Mouse (Mus musculus): ENCODE measurements around the gene Agxt. TPM values are rescaled to one million over a fixed set of nuclear protein-coding genes. Genes with fewer than 3 reads are reported as not detected.
A peak's percentile ranks its signal among the peaks of the same experiment; 100 is the strongest.

The Agxt gene
- not detected in 2 replicates for polyA plus RNA-seq (2015; fragmentation: Nextera tagmentation; extraction: Ambion mirVana)

DNA sequence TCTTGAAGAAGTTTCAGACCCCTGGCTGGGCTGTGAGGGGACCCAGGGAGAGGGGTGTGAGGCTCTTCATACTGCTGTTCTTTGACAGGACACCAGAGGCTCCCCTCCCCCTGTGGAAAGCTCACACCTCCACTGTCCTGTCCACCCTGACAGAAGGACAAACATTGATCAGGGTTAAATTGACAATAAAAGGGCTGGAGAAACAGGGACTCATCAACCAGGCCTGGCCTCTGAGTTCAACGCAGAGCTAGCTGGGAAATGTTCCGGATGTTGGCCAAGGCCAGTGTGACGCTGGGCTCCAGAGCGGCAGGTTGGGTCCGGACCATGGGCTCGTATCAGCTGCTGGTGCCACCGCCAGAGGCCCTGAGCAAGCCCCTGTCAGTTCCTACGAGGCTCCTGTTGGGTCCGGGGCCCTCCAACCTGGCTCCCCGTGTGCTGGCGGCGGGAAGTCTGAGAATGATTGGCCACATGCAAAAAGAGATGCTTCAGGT is at the start of gene Agxt:
Gene Agxt, plus strand, starts transcription at position 205 of the 491 bp plus-strand sequence.
- Histone ChIP-seq H3K9ac (no peak within 1 kb of the TSS), H3K9me3 (no peaks in the 10 kb centered on the region), H3K36me3 (no peaks in the 10 kb centered on the region), H3K27ac (no peak within 1 kb of the TSS), H3K27me3 (no peaks in the 10 kb centered on the region), H3K4me3 (no peak within 1 kb of the TSS), H3K4me1 (replicated peaks) (no peaks in the 10 kb centered on the region), H3K4me2 (no peak within 1 kb of the TSS)
- WGBS, result 83% methylated on average over 12 of the region's 12 CpGs
- ATAC-seq (ENCODE audit: low FRiP score), result no peak

DNA sequence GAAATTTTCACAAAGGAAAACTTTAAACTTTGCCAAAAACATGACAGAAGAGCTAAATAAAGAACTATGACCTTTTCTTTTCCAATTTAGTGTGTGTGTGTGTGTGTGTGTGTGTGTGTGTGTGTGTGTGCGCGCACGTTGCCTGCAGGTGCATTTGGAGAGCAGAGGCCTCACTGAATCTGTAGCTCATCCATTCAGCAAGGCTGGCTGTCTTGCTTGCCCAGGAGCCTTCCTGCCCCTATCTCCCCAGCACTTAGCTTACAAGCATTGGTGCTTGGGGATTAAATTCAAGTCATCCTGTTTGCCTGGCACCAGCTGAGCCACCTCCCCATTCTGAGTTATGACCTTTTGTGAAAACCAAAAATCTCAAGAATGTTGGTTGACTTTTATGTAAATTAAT is 42.5 kb upstream of the Agxt start:
- 88% methylated on average over 3 of the region's 3 CpGs for WGBS
- Histone ChIP-seq H3K4me1 (replicated peaks) (peaks cover 35% of the 10 kb centered on the region), H3K4me2 (no peak overlapping the region), H3K27me3 (no peaks in the 10 kb centered on the region), H3K4me3 (no peak overlapping the region), H3K9me3 (no peaks in the 10 kb centered on the region), H3K27ac (no peak overlapping the region), H3K9ac (no peak overlapping the region), H3K36me3 (peaks cover 12% of the 10 kb centered on the region)
- no peak for ATAC-seq (ENCODE audit: low FRiP score)

DNA sequence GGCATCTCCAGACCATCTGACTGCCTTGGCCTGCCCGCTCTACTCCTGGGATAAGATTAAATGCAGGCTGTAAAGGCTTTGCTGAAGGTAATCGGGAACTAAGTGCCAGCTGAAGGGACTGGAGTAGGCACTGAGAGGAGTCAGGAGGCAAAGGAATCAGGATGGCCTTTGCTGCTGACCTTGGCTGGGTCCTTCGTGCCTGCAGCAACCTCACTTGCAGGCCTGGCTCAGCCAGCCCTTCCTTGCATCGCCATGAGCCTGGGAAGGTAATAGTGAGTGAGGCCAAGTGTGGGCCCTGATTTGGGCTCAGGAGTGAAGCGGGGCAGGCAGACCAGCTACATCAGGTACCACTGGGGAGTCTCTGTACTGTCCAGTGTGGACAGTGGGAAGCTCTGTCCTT is 36.1 kb upstream of the Agxt start:
- peak overlapping the region; percentile 85 for H3K4me3 ChIP-seq
- H3K4me1 ChIP-seq (replicated peaks), result peaks cover 52% of the 10 kb centered on the region
- ATAC-seq (ENCODE audit: low FRiP score), result no peak
- peak overlapping the region; percentile 98 for H3K4me2 ChIP-seq
- H3K9me3 ChIP-seq, result no peaks in the 10 kb centered on the region
- peaks cover 8% of the 10 kb centered on the region for H3K27me3 ChIP-seq
- H3K9ac ChIP-seq, result peak overlapping the region; percentile 87
- WGBS, result 87% methylated on average over 5 of the region's 5 CpGs
- peaks cover 9% of the 10 kb centered on the region; the same call in 1 of the 2 replicates for H3K36me3 ChIP-seq
- no peak overlapping the region for H3K27ac ChIP-seq

DNA sequence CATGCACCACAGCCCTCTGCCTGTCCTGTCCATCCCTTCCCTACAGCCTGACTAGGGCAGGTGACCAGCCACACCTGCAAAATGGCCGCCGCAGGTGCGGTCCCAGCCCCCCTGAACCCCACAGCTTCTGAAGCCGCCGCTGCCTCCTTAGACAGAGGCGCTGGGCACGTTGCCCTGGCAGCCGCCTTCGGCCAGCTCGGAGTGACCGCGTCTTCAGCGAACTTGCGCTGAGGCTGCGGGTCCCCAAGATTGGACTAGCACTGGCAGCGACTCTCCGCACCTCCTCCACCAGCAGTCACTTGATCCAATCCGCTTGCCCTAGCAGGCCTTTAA is 34.8 kb upstream of the Agxt start:
- H3K27ac ChIP-seq, result peak overlapping the region; percentile 96
- H3K4me1 ChIP-seq (replicated peaks), result peaks cover 50% of the 10 kb centered on the region
- H3K4me2 ChIP-seq, result peak overlapping the region; percentile 98
- H3K36me3 ChIP-seq, result peaks cover 9% of the 10 kb centered on the region; the same call in 1 of the 2 replicates
- peak; percentile 7; the same call in 1 of the 2 replicates for ATAC-seq (ENCODE audit: low FRiP score)
- no peaks in the 10 kb centered on the region for H3K9me3 ChIP-seq
- peaks cover 8% of the 10 kb centered on the region for H3K27me3 ChIP-seq
- H3K9ac ChIP-seq, result peak overlapping the region; percentile 87
- peak overlapping the region; percentile 85 for H3K4me3 ChIP-seq
- WGBS, result 3% methylated on average over 18 of the region's 18 CpGs

DNA sequence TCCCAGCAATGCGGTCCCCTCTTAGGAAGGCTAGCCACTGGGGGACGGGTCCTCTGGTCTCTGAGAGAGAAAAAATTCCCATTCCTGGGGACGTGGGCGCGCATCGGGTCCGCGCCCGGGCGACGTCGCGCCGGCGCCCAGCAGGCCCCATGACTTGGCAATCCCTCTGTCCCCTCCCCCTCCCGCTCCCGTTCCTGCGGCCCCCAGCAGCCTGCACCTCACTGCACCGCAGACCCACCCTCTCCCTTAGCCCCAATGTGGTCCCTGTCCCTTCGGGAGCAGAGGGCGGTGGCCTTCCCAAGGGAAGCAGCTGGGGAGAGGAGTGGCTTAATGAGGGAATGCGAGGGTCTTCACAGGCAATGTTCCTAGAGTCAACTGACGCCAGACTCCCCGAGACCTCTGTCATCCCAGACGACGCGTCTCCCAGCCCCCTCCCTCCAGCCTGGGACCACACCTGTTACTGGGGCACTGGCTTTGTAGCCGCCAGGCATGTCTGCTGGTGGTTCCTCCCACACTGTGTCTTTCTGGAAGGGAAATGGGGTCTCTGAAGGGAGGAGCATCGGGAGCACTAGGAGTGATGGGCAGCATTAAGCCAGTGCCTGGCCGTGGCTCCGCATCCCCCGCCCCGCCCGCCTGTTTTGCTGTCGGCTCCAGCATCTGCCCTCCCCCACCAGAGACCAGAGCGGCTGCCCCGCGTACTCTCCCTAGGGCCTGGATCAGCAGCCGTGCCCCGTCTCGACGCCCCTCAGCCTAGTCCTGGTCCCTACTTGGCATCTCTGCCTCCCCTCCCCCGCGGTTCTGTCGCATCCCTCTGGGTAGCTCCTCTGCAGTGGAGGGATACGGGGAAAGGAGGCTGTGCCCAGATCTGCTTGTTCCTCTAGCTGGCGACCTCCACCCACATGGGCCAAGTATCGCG is 34.2 kb upstream of the Agxt start:
- peak overlapping the region; percentile 96 for H3K27ac ChIP-seq
- peak; percentile 70 for ATAC-seq (ENCODE audit: low FRiP score)
- H3K27me3 ChIP-seq, result peaks cover 8% of the 10 kb centered on the region
- peaks cover 43% of the 10 kb centered on the region for H3K4me1 ChIP-seq (replicated peaks)
- H3K4me3 ChIP-seq, result peak overlapping the region; percentile 85
- peak overlapping the region; percentile 87 for H3K9ac ChIP-seq
- H3K9me3 ChIP-seq, result no peaks in the 10 kb centered on the region
- peak overlapping the region; percentile 98 for H3K4me2 ChIP-seq
- H3K36me3 ChIP-seq, result peaks cover 9% of the 10 kb centered on the region; the same call in 1 of the 2 replicates
- under 1% methylated on average over 49 of the region's 49 CpGs for WGBS

DNA sequence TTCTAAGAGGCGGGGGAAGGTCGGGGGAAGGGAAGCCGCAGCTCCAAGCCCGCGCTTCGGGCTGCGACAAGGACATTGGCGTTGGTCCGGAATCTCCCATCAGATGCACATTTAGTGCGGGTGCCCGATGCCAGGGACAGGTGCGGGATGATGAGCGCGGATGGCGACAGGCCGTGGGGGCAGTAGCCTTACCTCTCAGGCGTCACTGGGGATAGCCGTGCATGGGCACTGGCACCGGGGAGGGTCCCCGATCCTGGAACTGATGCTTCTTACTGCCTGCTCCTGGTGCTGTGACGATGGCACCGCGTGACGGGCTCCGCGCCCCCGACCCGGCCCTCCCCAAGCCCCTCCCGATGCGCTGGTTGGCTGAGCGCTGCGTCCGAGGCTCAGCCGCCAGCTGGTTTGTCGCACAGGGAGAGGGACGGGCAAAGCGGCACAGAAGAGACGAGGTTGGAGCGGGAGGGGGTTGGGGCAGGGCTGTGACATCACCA is 33.4 kb upstream of the Agxt start, which contains the start of gene Kif1a:
Gene Kif1a, minus strand, starts transcription at position 381 of the 491 bp plus-strand sequence.
- peak within 1 kb of the TSS; percentile 85 for H3K4me3 ChIP-seq
- H3K9ac ChIP-seq, result peak within 1 kb of the TSS; percentile 87
- H3K4me2 ChIP-seq, result peak within 1 kb of the TSS; percentile 98
- H3K4me1 ChIP-seq (replicated peaks), result peaks cover 36% of the 10 kb centered on the region
- under 1% methylated on average over 39 of the region's 39 CpGs for WGBS
- H3K9me3 ChIP-seq, result no peaks in the 10 kb centered on the region
- H3K27me3 ChIP-seq, result peaks cover 8% of the 10 kb centered on the region
- peaks cover 9% of the 10 kb centered on the region; the same call in 1 of the 2 replicates for H3K36me3 ChIP-seq
- peak; percentile 93 for ATAC-seq (ENCODE audit: low FRiP score)
- H3K27ac ChIP-seq, result peak within 1 kb of the TSS; percentile 96

DNA sequence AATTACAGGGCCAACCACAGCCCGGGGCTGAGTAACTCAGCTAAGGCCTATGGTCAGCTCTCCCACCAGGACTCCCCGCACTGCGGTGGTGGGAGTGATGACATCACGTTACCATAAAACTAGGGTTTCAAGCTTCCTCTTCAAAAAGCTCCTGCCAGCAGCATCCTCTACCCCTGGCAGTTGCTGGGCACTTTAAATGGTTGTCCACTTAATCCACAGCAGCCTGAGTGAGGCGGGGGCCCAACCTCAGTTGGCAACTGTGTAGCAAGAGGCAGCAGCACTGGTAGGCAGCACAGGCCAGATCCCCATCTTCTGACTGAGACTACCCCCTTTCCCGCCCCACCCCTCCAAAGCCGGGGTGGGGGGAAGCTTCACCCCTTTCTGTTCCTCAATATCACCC is 32.3 kb upstream of the Agxt start:
- peak overlapping the region; percentile 96 for H3K27ac ChIP-seq
- H3K4me3 ChIP-seq, result peak overlapping the region; percentile 85

DNA sequence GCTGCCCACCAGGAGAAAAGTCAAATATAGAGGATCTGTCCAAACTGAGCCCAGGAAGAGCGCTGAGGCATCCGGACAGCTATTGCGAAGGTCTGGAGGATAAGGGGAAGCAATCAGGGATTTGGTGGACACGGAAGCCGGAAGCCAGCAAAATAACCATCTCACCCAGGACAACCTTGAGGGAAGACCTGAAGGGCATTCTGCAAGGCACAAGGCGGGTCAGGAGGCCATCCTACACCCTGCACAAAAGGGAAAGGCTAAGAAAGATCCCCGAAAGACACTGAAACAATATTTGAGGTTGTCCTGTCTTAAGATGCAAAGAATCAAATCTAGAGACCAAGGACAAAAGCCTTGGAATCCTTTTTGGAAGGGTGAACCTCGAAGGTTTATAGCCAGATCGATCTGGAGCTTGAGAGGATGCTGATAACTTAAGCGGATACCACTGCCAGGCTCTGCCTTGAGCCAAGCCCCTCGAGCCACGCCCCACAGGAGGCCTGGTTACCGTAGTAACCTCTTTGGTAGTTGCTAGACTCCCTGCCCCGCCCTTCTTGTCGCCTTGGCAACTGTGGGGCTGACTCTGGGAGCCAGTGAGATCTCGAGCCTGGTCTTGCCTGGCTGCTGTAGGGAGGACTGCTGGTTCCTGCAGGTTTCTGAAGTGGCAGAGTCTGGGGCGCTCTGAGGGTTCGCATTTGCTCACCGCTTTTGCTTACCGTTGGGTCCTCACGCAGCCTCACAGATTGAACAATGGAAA is 20.2 kb upstream of the Agxt start:
- no peak overlapping the region; the same call in 1 of the 2 replicates for H3K27ac ChIP-seq
- peaks cover 12% of the 10 kb centered on the region for H3K4me1 ChIP-seq (replicated peaks)
- no peaks in the 10 kb centered on the region for H3K27me3 ChIP-seq
- peak overlapping the region; percentile 37 for H3K4me3 ChIP-seq
- 24% methylated on average over 21 of the region's 21 CpGs for WGBS
- no peaks in the 10 kb centered on the region for H3K36me3 ChIP-seq
- peak overlapping the region; percentile 66 for H3K9ac ChIP-seq
- peak; percentile 99 for ATAC-seq (ENCODE audit: low FRiP score)
- H3K4me2 ChIP-seq, result peak overlapping the region; percentile 64
- no peaks in the 10 kb centered on the region for H3K9me3 ChIP-seq

More for the DNA sequence above, 32.3 kb upstream of the Agxt start:
- WGBS, result 63% methylated on average over 7 of the region's 7 CpGs
- Histone ChIP-seq H3K4me1 (replicated peaks) (peaks cover 27% of the 10 kb centered on the region), H3K9me3 (no peaks in the 10 kb centered on the region), H3K36me3 (peaks cover 4% of the 10 kb centered on the region; the same call in 1 of the 2 replicates), H3K4me2 (peak overlapping the region; percentile 98), H3K9ac (peak overlapping the region; percentile 87), H3K27me3 (peaks cover 8% of the 10 kb centered on the region)
- ATAC-seq (ENCODE audit: low FRiP score), result no peak

DNA sequence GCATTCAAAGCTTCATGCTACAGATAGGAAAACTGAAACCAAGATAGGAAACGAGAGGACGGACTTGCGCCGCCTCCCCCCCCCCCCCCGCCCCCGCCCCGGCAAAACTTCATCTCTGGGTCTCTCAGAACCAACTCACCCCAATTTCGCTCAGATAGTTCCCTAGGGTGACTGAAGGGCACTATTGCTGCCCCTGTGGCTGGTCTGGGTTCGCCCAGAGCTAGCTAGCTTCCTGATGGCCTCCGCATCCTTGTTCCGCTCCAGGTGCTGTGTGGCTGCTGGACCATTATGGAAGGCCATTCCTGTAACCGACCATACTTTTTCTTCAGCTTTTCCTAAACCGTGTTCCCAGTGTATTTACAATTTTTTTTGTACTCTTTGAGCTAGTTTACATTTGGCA is 19.6 kb upstream of the Agxt start:
- Histone ChIP-seq H3K4me2 (peak overlapping the region; percentile 64), H3K27ac (no peak overlapping the region), H3K36me3 (no peaks in the 10 kb centered on the region), H3K4me3 (peak overlapping the region; percentile 37), H3K9me3 (no peaks in the 10 kb centered on the region), H3K9ac (peak overlapping the region; percentile 66), H3K4me1 (replicated peaks) (peaks cover 12% of the 10 kb centered on the region), H3K27me3 (no peaks in the 10 kb centered on the region)
- WGBS, result 13% methylated on average over 13 of the region's 13 CpGs
- ATAC-seq (ENCODE audit: low FRiP score), result peak; percentile 82

DNA sequence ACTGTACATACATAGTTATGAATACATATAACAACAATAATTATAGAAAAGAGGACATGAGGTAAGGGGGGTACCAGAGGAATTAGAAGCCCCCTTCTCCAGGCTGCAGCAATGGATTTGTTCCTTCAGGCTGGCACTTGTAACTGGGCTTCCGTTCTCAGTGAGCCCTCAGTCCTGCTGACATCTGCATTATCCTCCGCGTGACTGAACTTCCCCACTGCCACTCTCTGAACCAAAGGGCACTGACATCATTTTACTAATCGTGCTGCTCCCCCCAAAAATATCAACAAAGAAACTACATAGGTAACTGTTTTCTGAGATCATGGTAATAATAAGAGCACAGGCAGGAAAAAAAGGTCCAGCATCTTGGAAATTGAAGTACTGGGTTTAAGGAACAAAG is 16.2 kb upstream of the Agxt start:
- no peak overlapping the region for H3K27ac ChIP-seq
- H3K9me3 ChIP-seq, result no peaks in the 10 kb centered on the region
- H3K4me1 ChIP-seq (replicated peaks), result peaks cover 12% of the 10 kb centered on the region
- H3K9ac ChIP-seq, result no peak overlapping the region
- H3K36me3 ChIP-seq, result no peaks in the 10 kb centered on the region
- H3K27me3 ChIP-seq, result no peaks in the 10 kb centered on the region
- H3K4me3 ChIP-seq, result no peak overlapping the region
- H3K4me2 ChIP-seq, result no peak overlapping the region
- no peak for ATAC-seq (ENCODE audit: low FRiP score)
- WGBS, result 37% methylated on average over 4 of the region's 4 CpGs

DNA sequence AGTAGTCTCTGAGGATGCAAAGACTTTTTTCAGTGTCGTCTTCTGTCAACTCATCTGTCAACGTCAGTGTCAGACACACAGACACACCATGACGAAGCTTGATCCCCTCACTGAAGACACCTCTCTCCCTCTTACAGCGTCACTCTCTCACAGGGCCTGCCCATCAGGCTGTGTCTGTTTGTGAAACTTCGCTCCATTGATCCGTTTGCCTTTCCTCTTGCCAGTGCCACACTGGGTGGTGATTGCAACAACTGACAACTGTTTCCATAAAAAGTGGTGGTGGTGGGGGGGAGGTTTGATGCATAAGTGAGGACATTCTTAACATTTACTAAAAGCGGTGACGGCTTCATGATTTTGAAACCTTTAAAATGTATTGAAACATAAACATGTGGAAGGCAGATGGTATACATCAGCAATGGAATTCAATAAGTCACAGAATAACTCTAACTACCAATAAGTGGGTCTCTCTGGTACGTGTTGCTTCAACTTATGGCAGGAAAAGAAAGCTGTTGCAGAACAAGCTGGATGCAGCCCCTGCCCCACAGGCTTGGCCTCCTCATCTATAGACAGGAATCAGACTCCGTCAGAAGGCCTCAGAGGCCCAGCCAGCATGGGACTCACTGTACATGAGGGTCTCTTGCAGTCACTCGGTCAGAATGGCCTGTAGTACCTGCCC is 11.7 kb upstream of the Agxt start:
- Histone ChIP-seq H3K9ac (no peak overlapping the region), H3K27me3 (no peaks in the 10 kb centered on the region), H3K9me3 (no peaks in the 10 kb centered on the region), H3K4me1 (replicated peaks) (no peaks in the 10 kb centered on the region), H3K36me3 (no peaks in the 10 kb centered on the region), H3K4me2 (no peak overlapping the region), H3K27ac (no peak overlapping the region), H3K4me3 (no peak overlapping the region)
- 83% methylated on average over 11 of the region's 11 CpGs for WGBS
- no peak for ATAC-seq (ENCODE audit: low FRiP score)
